Mouse (Mus musculus) spleen, postnatal 36 days (tissue): ENCODE measurements around the gene Glb1l2.

Experiments
- DNase-seq, 2 experiments: peaks; one replicate each; pipeline ENCODE4 v3.0.0; 2022; ENCODE audit warnings: low spot score in 2 of 2, mixed read lengths in 1 of 2

Gene Glb1l2

DNA sequence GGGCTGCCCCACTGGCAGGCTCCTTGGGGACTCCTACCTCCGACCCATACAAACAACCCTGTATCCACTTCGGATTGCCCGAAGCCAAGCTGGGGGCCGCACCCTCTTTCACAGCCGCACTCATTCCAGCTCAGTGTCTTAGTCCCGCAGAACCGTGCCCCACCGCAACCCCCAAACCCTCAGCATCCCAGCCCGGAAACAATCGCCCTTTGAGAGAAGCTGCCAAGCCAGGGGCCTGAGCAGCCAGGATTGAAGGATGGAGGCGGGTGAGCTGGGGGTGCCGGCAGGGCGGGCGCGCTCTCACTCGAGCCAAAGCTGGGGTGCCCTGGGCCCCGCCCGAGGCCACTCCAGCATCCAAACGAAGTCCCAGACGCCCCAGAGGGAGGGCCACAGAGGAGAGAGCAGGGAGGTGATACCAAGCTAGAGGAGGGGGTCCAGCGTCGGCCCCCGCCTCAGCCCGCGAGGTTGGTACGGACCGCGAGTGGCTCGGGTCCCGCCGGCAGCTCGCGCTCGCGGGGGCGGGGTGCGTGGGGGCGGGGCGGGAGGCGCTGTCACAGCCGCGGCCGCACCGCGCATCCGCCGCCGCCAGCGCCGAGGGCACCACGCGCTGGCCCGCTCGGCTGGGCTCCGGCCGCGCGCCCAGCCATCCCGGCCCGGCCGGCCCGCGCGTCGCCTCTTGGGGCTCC, 72.9 kb downstream of the Glb1l2 start, which contains the start of gene B3gat1:
Gene B3gat1, plus strand, starts transcription at position 523 of the 686 bp plus-strand sequence.
- no peak for DNase-seq

DNA sequence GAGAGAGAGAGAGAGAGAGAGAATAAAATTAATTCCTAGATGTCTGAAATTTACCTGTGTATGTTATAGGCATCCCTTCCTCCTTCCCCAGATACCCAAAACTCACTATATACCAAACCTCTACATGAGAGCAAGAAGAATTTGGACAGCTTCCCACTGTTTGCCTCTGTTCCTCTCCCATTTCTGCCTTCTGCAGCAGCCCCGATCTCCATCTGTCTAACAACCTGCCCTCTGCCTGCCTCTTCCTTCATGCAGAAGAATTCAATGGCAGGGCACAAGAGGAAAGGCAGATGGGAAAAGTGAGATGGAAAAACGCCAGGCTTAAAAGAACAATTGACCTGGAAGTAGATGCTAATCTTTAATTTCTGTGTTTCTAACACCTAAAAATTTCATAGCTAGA, 77.7 kb downstream of the Glb1l2 start:
- no peak for DNase-seq

DNA sequence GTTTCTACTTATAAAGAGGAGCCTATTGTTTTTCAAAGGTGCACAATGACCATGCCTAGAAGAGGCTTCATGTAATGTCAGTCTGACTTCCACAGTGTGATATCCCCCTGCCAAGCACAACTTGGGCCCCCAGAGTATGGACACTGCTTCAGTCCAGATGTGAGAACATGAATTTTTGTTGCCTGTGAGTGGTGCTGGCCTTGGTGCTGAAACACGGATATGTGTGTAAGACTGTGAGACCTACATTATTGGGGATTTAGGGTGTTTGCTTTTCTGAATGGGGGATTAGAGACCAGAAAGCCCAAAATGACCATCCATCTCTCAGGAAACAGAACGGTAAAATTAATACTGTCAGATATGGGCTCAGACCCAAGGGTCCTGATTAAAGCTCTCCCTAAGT, 78.8 kb downstream of the Glb1l2 start:
- DNase-seq: no peak

DNA sequence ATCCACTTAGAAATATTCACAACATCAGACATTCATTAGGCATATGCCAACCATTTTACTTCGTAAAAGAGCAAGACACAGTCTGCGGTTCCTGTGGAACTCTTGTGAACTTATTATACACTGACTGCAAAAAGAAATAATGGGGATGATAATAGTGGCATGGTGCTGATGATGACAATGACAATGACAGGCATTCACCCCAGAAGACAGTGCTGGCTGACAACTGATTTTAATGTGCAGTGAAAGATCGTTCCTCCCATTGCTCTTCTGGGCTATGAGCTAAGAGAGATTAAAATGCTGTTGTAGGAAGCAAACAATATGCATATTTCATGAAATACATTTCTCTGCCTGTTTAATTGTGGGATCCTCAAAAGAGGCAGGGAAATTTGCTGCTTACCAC, 80.6 kb downstream of the Glb1l2 start:
- DNase-seq: no peak

DNA sequence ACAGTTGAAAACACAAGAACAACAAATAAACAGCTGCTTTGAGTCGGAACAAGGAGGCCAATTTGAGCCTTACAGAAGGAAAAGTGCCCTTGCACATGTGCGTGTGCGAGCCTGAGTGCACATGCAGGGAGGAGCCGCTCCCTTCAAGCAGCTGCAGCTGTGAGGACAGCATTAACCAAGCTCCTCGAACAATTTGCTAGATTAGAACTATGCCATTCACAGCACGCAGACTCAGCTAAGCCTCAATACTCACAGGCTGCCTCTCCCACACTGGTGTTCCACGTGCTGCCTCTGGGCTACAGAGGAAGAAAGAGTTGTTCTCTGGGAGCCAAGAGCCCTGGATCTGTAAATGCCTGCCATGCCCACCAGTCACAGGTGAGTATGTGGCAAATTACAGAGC, 84.5 kb downstream of the Glb1l2 start:
- DNase-seq: no peak

DNA sequence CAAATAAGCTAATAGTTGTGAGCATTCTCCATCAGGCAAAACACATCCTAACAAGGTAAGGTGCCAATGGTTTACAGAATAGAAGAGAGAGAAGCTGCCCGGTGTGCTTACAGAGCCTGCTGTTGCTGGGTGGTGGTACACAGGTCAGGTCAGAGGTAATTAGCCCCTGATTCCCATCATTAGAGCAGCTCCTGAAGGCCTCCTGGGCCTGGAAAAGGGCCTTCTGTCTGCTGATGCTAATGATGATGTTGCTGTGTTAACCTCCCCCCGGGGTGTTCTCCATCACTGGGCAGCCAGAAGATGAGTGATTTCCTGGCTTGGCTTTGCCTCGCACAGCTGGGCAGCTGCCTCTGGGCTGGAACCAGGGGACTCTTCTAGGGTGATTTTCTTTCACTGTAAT, 87.9 kb downstream of the Glb1l2 start:
- DNase-seq: no peak
